Mouse (Mus musculus) lung, adult 2 months (tissue): Measurements from ENCODE around the gene Olfr591.

Source experiments
- CTCF ChIP-seq: fragments of 200-500 bp; IDR thresholded peaks from 2 replicates; pipeline ENCODE4 v1.5.1; 2011; ENCODE audit warnings: mild to moderate bottlenecking, low read length, control low read depth; ENCODE audit not compliant: insufficient read depth
- POLR2A ChIP-seq: fragments of 200-500 bp; IDR thresholded peaks from 2 replicates; pipeline ENCODE4 v1.6.1; 2011; ENCODE audit warnings: low read depth, mild to moderate bottlenecking, control low read depth, low read length, borderline replicate concordance; ENCODE audit errors: extremely low read depth

- TF ChIP-seq CTCF (no peak), POLR2A (no peak)
These were observed 21.9 kb downstream of the Olfr591 start, which contains the start of gene Olfr589 for GRCm38 (mm10) chr7:103156256-103156655.
